Mouse (Mus musculus) gastrocnemius, postnatal 4 days (tissue): ENCODE measurements around the gene Lmntd1. TPM values are rescaled to one million over a fixed set of nuclear protein-coding genes. Genes with fewer than 3 reads are reported as not detected.
"Not testable (repeated sequence)": the region's sequence is repeated elsewhere in the genome, so short reads cannot be mapped to it uniquely, and the experiment has no call there.

Source experiments
- DNase-seq, 2 experiments: peaks; one replicate each; pipeline ENCODE4 v3.0.0; 2021 to 2022; ENCODE audit warnings: low spot score in 2 of 2, mixed read lengths in 2 of 2
- total RNA-seq, 2 experiments: library from RNA; stranded (reverse); gene quantifications; 2 replicates each; pipeline ENCODE4 v1.2.3; 2021

Gene Lmntd1
- total RNA-seq, 2 experiments from 2014 or later: 0.56 to 0.57 TPM

GRCm38 (mm10) chr6:145346789-145347557 is 267.1 kb downstream of the Lmntd1 start:
- DNase-seq: no peak

GRCm38 (mm10) chr6:145346305-145346704 is 267.8 kb downstream of the Lmntd1 start:
- DNase-seq: no peak

- DNase-seq: no peak
Observed at GRCm38 (mm10) chr6:145344719-145345118, 269.4 kb downstream of the Lmntd1 start.

- DNase-seq: no peak
Observed at GRCm38 (mm10) chr6:145343457-145343856, 270.7 kb downstream of the Lmntd1 start.

- DNase-seq: no peak
Observed at GRCm38 (mm10) chr6:145342836-145343235, 271.3 kb downstream of the Lmntd1 start.

- peak; percentile 59 to 82 for DNase-seq
Observed at GRCm38 (mm10) chr6:145341301-145342193, 272.6 kb downstream of the Lmntd1 start.

- DNase-seq: peak; percentile 92 to 94
Observed at GRCm38 (mm10) chr6:145340657-145341146, 273.4 kb downstream of the Lmntd1 start.

GRCm38 (mm10) chr6:145339956-145340656 is 274.0 kb downstream of the Lmntd1 start:
- DNase-seq: peak; percentile 33 to 70

GRCm38 (mm10) chr6:145338571-145339294 is 275.4 kb downstream of the Lmntd1 start:
- DNase-seq: no peak

- not testable (repeated sequence) for DNase-seq
Observed at GRCm38 (mm10) chr6:145337521-145337920, 276.6 kb downstream of the Lmntd1 start.

GRCm38 (mm10) chr6:145335876-145336768 is 278.0 kb downstream of the Lmntd1 start:
- DNase-seq: no peak

- no peak for DNase-seq
Observed at GRCm38 (mm10) chr6:145334211-145334610, 279.9 kb downstream of the Lmntd1 start.

GRCm38 (mm10) chr6:145326141-145326806 is 287.8 kb downstream of the Lmntd1 start:
- no peak for DNase-seq

GRCm38 (mm10) chr6:145325095-145325494 is 289.0 kb downstream of the Lmntd1 start:
- no peak for DNase-seq

- no peak for DNase-seq
Observed at GRCm38 (mm10) chr6:145324470-145324869, 289.6 kb downstream of the Lmntd1 start.

- no peak for DNase-seq
Observed at GRCm38 (mm10) chr6:145322246-145322645, 291.9 kb downstream of the Lmntd1 start.

GRCm38 (mm10) chr6:145320156-145320555 is 294.0 kb downstream of the Lmntd1 start:
- DNase-seq: no peak
